Mouse (Mus musculus) cerebellum, adult 11-12 months (tissue): Measurements from ENCODE around the gene Ddx31.
A peak's percentile ranks its signal among the peaks of the same experiment; 100 is the strongest.

Source experiments
- DNase-seq: peaks from one replicate; pipeline ENCODE4 v3.0.0; 2022

Ddx31 gene

GRCm38 (mm10) chr2:28867495-28867894 is 27.3 kb downstream of the Ddx31 start:
- DNase-seq = peak; percentile 80

GRCm38 (mm10) chr2:28875554-28875953 is 35.3 kb downstream of the Ddx31 start:
- no peak for DNase-seq

GRCm38 (mm10) chr2:28881275-28881674 is 41.1 kb downstream of the Ddx31 start:
- no peak for DNase-seq

GRCm38 (mm10) chr2:28882047-28882446 is 41.8 kb downstream of the Ddx31 start:
- DNase-seq = no peak

GRCm38 (mm10) chr2:28882826-28883485 is 42.8 kb downstream of the Ddx31 start:
- DNase-seq = no peak

- no peak for DNase-seq
Measured at GRCm38 (mm10) chr2:28884914-28885313, 44.7 kb downstream of the Ddx31 start.

- no peak for DNase-seq
Measured at GRCm38 (mm10) chr2:28892796-28893195, 52.6 kb downstream of the Ddx31 start.

GRCm38 (mm10) chr2:28893526-28893925 is 53.3 kb downstream of the Ddx31 start:
- no peak for DNase-seq

GRCm38 (mm10) chr2:28895876-28896275 is 55.7 kb downstream of the Ddx31 start:
- no peak for DNase-seq

- no peak for DNase-seq
Measured at GRCm38 (mm10) chr2:28897340-28897899, 57.2 kb downstream of the Ddx31 start.

GRCm38 (mm10) chr2:28902291-28902690 is 62.1 kb downstream of the Ddx31 start:
- DNase-seq = no peak

GRCm38 (mm10) chr2:28903871-28904270 is 63.7 kb downstream of the Ddx31 start:
- DNase-seq = no peak

- DNase-seq = no peak
Measured at GRCm38 (mm10) chr2:28904786-28905185, 64.6 kb downstream of the Ddx31 start.

- no peak for DNase-seq
Measured at GRCm38 (mm10) chr2:28905561-28905960, 65.4 kb downstream of the Ddx31 start.

- DNase-seq = no peak
Measured at GRCm38 (mm10) chr2:28907691-28908388, 67.6 kb downstream of the Ddx31 start.

GRCm38 (mm10) chr2:28908389-28909153 is 68.4 kb downstream of the Ddx31 start:
- DNase-seq = no peak

- no peak for DNase-seq
Measured at GRCm38 (mm10) chr2:28909186-28909817, 69.1 kb downstream of the Ddx31 start.

GRCm38 (mm10) chr2:28909818-28910710 is 69.9 kb downstream of the Ddx31 start:
- DNase-seq = no peak

GRCm38 (mm10) chr2:28910877-28911276 is 70.7 kb downstream of the Ddx31 start:
- DNase-seq = no peak

- DNase-seq = no peak
Measured at GRCm38 (mm10) chr2:28911331-28912038, 71.3 kb downstream of the Ddx31 start.

GRCm38 (mm10) chr2:28912039-28912700 is 72.0 kb downstream of the Ddx31 start:
- no peak for DNase-seq
